Mouse (Mus musculus): Measurements from ENCODE around the gene Tgm2. TPM values are rescaled to one million over a fixed set of nuclear protein-coding genes. Genes with fewer than 3 reads are reported as not detected.

Tgm2 gene
- polyA plus RNA-seq, 1 experiment, result 19.0 TPM

DNA sequence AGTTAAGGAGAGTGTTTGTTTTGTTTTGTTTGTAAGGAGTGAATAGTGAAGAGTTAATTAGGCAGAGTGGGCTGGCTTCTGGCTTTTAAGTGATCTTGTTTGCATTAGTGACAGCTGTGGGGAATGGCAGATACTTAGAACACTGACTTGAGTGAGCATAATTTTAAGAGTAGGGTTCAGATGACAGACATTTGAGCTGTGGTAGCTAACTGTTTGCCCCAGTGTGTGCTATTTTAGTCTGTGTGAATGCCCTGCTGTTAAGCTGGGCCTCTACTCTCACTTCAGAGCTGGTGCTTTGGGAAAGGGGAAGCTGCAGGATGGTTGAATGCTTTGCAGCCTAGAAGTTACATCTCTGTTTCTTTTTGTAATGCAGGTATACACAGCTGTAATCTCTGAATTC lies 79.8 kb downstream of the Tgm2 start:
- Histone ChIP-seq H3K4me3 (replicated peaks; ENCODE audit: control insufficient read depth, low read depth, low read length) (no peak overlapping the region), H3K4me1 (ENCODE audit: control insufficient read depth, insufficient read depth, low read length) (no peaks in the 10 kb centered on the region), H3K27ac (ENCODE audit: control insufficient read depth, insufficient read depth, low read depth, low read length, poor library complexity) (no peak overlapping the region)
- TF ChIP-seq CTCF (IDR thresholded peaks at IDR 0.05; ENCODE audit: control insufficient read depth, insufficient read depth, low read length) (no peak), POLR2A (IDR thresholded peaks at IDR 0.05; ENCODE audit: borderline replicate concordance, control insufficient read depth, low read depth, low read length) (no peak)

Other genes starting within 250 kb of the Tgm2 start
- gene Vstm2l, start 231.8 kb downstream of the Tgm2 start, polyA plus RNA-seq (2011; ENCODE audit: insufficient read depth, insufficient read length, low replicate concordance, missing spikeins), result not detected in 2 replicates
- 8.6 and 13.0 TPM in 2 replicates for gene Tti1, start 118.0 kb downstream of the Tgm2 start, polyA plus RNA-seq (2011; ENCODE audit: insufficient read depth, insufficient read length, low replicate concordance, missing spikeins)
- 8.6 and 10.8 TPM in 2 replicates for gene Rprd1b, start 117.9 kb downstream of the Tgm2 start, polyA plus RNA-seq (2011; ENCODE audit: insufficient read depth, insufficient read length, low replicate concordance, missing spikeins)
- gene D630003M21Rik, start 82.8 kb upstream of the Tgm2 start, polyA plus RNA-seq (2011; ENCODE audit: insufficient read depth, insufficient read length, low replicate concordance, missing spikeins), result 0.23 and 0.35 TPM in 2 replicates
- gene Bpi, start 111.7 kb upstream of the Tgm2 start, polyA plus RNA-seq (2011; ENCODE audit: insufficient read depth, insufficient read length, low replicate concordance, missing spikeins), result not detected in 2 replicates
- gene Lbp, start 160.1 kb upstream of the Tgm2 start, polyA plus RNA-seq (2011; ENCODE audit: insufficient read depth, insufficient read length, low replicate concordance, missing spikeins), result 14.8 and 23.0 TPM in 2 replicates
- 0.65 and 2.6 TPM in 2 replicates for gene Snhg11, start 229.2 kb upstream of the Tgm2 start, polyA plus RNA-seq (2011; ENCODE audit: insufficient read depth, insufficient read length, low replicate concordance, missing spikeins)